Mouse (Mus musculus) frontal cortex, postnatal 10 days (tissue): ENCODE results near the gene Ogfod1.

Experiments
- DNase-seq, 2 experiments: peaks; one replicate each; pipeline ENCODE4 v3.0.0; 2022; ENCODE audit warnings: low spot score in 2 of 2, mixed read lengths in 1 of 2

Ogfod1 gene

DNA sequence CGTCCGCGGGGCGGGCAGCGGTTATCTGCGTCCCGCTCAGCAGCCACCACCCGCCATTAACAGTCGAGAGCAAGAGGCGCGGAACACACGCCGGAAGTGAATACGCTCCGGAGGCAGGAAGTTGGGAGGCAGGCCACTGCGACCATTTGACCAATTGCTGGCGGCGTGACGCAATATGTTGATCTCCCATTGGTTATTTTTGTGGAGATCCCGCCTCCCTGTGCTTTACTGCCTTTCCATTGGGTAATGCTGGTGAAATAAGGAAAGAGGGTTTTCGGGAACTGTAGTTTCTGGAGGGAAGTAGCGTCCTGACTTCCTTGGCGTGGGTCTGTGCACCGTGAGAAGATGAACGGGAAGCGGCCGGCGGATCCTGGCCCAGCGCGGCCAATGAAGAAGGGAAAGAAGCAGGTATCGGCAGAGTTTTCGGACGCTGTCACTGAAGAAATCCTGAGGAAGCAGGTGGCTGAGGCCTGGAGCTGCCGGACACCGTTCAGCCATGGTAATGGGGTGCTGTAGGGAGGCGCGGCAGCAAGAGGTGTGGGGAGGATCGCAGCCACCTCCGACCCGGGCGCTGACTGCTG lies at the start of gene Ogfod1, which contains the start of gene Nudt21:
Ogfod1 (plus strand) TSS at position 255 of the 581 bp plus-strand sequence.
Nudt21 (minus strand) TSS at position 88 of the 581 bp plus-strand sequence.
- peak; percentile 92 to 94 for DNase-seq

DNA sequence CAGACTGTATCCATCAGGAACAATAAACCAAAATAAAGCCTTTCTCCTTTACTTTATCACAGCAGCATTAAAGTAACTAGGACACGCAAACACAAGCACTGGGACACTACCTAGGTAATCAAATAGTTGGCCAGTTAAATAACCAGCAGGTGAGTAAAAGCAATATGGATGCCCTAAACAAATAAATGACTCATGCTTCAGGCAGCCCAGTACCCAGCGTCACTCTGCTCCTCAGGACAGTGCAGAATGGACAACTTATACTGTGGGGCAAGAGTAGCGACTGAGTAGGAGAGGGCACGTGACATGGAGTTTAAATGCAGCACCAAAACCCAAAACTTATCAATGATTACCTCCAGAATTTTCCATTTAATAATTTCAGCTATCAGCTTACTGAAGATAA lies 47.3 kb upstream of the Ogfod1 start:
- no peak for DNase-seq

DNA sequence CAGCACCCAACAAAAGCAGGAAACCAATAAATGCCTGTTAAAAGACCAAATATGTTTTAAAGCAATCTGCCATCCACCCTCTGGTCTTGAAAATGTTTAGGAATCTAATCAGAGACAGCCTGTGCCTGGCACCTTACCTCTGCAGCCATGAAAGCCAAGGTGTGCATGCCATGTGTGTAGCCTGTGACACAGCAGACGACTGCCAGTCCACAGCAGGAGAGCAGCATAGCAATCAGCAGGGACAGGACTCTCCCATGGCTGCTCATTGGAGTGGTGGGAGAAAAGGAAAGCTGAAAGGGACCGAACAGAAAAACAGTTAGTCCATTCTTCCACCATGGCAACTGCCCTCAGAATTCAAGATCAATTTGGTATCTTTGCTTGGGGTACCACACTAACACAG lies 38.0 kb upstream of the Ogfod1 start:
- no peak for DNase-seq

DNA sequence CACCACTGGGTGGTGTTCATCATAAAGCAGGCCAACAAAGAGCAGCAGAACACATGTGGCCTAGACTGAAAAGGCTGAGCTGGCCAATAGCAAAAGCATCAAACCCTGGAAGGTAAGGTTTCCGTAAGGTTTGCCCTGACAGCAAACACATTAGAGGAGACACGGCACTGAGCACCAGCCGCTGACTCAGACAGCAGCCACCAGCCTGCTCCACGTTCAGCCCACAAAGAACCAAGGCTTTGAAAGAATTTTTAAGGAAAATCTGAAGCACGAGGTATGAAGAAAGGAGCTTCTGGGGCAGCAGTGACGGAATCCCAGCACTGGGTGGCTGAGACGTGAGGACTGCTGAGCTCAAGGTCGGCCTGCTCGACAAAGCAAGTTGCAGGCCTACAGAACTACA lies 32.9 kb upstream of the Ogfod1 start:
- DNase-seq, result no peak

DNA sequence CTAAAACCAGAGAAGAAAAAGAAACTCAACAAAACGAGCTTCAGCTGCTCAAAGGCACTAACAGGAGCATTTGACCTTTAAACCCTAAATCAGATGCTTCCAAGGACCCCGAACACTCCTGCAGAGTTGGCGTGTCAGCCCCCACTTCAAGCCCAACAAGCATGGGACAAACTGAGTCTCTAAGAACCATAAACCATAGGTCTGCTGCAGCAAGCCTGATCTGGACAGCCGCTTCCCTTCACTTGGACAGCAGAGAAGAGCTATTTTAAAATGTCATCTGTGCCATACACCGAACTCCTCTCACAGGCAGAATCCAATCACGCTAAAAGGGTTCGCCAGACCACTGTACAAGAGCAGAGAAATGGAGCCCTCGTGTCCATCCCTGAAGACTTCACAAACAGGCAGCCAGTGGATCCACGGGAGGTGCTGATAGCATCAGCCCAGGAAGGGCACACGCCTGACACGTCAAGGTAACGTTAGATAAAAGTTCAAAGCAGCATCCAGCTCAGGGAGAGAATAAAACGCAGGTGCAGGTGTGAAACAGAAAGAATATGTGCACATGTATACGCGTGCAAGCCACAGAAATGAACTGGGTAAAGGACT lies 27.7 kb upstream of the Ogfod1 start:
- no peak for DNase-seq

DNA sequence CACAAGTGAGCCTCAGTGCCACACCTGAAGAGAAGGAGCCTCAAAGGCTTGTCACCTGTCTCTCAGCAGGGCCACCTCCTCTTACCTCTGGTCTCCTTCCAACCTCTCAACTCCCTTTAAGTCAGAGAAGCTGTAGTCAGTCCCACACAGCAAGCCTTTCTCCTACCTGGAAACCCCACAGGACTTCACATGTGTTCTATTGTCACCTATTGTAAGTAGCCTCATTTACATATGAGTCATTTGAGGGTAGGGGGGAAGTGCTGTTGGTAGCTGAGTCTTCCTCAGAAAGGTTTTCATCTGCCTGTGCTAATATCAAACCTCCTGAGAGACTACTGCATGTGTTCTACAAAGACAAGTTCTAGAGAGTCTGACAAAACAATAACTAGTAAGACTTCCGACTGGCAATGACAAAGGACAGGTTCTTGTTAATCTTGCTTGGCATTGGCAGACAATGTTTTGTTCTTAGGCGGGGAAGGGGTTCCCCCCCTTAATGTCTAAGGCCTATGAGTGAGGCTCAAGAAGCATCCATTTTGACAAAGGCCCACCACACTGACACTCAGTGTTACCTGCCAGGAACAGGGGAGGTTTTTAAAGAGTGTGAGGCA lies 26.8 kb upstream of the Ogfod1 start:
- no peak for DNase-seq

DNA sequence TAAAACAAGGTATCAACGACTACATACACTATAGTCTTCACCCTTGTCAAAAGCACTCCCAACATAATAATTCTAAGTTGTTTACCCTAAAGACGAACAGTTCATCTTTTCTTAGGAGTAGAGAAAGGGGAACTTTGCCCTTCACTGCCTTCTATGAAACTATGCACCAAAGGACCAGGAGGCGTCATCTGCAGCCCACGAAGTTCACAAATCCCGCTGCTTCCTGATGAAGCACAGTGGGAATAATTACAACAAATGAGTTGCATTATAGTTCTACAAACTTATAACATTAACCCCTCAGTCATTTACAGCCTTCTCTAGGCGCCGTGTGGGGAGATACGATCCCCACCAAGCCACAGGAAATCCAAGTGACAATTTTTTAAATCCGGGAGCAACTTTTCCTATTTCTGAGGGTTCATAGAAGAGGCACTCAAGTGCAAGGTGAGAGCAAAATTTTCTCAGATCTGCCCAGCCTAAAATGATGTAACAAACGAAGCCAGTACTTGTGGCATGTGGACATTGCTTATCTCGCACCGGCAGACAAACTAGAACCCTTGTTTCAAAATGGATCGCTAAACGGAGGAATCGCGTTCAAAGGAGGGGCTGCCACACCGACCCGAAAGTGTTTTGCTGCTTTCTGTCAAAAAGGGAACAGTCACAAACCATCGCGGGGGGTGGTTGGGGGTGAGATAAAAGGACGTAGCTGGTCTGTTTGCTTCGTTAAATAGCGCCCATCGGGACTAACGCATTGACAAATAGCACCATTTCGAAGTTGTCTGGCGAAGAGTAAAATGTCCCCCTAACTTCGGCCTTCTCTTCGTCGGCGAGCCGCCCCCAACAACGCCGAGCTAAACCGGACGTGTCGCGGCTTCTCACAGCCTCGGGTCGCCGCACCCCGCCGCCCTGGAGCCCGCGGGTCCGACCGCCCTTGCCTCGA lies 25.7 kb upstream of the Ogfod1 start:
- DNase-seq, result no peak

DNA sequence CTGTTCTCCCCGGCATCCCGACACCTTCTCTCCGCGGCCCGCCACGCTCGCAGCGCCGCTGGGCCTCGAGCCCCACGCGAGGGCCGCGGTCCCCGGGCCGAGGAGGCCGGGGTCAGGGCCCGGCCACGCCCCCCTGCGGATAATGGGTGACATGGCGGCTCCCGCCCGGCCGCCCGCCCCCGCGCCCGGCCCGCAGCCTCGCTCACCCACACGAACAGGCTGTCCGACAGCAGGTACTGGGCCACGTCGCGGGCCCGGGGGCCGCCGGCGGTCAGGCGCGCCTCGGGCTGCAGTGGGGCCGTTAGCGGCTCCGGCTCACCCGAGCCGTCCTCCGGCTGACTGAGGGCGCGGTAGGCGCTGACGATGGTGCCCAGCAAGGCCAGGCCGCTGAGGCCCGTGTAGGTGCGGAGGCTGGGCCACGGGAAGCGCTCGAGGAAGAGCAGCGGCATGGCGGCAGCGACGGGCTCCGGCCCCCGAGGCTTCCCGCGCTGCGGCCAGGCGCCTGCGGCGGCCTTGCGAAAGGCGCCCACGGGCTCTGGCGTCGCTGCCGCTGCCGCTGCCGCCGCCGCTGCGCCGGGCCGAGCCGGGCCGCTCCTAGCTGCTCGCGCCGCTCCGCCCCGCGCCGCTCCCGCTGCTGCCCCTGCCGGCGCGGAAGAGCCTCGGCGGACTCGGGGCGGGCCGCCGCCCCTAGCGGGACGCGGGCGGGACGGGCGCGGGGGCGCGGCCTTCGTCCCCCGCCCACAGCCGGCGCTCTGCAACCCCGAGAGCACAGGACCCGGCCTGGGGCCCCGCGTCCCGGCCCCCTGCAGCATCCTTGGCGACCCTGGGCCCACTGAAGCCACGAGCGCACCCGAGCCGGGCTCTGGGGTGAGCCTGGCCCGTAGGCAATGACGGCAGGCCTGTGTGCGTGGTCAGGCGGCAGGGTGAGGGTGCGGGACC lies 24.7 kb upstream of the Ogfod1 start, which contains the start of gene Amfr:
Amfr (minus strand) TSS at position 830 of the 939 bp plus-strand sequence.
- DNase-seq, result peak; percentile 46 to 54

DNA sequence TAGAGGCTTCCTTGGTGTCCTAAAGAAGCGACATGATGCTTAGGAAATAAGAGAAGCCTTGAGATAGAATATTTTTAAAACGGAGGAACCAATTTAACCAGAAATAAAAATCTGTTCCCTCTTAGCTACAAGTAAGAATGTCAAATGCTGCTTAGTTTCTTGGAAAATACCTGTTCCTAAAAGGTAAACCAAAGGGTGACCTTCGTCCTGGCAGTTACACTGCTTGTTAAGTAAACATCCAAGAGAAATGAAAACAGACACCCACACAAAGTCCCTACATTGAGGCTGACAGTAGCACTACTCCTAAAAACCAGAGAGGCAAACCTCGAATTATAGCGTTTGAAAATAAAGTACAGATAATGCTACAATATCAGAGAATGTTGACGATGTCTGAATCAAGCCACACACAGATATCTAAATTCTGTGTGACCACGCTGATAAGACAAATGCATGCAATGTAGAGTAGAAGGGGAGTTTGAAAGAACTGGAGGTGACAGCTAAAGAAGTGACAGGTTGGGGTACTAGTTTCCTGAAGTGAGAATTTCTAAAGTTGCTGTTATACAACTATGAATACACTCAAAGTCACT lies 23.9 kb upstream of the Ogfod1 start:
- no peak for DNase-seq

DNA sequence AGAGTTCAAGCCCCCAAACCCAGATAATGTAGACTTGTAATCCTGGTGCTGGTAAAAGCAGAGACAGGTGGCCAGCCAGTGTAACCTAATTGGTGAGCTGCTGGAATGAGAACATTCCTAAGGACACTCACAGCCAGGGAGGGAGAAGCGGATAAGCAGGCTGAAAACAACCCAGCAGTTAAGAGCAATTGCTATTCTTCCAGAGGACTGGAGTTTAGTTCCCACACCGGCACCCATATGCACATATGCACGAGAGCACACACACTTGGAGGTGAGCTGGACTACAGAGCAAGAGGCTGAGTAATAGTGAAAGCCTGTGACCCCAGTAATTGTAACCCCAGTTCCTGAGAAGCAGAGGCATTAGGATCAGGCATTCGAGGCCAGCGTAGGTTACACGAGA lies 13.1 kb upstream of the Ogfod1 start:
- no peak for DNase-seq

DNA sequence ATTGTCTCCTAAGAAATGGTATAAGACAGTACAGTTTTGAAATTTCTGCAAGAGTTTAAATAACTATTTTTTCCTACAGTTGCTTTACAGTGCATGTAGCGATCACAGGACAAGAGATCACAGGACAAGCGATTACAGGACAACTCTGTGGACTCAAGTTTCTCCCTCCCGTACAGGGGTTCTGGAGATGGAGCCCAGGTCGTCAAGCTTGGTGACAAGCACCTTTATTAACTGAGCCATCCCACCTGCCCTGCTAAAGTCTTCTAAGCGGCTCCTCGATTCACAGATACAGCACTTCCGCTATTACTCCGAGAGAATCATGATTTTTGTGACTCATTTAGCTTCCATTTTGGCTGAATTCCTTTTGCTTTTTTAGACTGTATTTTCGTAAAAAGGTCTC lies 7.3 kb upstream of the Ogfod1 start:
- DNase-seq, result no peak

DNA sequence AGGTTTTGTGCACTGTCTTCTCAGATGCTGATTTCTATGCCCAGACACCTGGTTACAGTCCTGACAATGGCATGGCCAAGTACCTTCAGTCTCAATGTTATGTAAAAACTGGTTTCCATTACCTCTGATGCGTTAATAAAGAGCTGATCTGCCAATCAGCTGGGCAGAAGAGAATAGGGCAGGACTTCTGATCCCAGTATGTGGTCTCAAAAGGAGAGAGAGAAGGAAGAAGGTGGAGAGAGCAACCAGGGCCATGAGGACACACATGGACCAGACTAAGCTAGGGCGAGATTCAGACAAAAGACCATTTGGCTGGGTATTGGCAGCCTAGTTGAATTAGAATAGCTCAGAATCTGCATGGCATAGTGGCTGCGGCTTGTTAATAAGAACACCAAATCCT lies 3.4 kb upstream of the Ogfod1 start:
- DNase-seq, result no peak

DNA sequence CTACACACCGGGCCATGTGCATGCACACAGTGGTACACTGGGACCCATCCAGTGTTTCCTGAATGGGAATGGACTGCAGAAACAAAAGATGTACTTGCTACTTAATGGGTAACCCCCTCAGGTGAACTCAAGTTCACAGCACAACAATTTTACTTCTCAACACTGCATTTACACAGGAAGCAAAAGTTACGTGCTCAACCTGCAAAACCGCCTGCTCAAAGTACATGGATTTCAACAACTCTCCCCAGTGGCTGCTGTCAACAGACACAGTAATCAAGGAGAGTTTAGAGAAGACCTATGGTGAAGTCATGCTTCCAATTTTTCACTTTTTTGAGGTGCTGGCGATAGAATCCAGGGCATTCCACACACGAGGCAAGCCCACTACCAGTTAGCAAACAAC lies 1.8 kb upstream of the Ogfod1 start:
- no peak for DNase-seq

DNA sequence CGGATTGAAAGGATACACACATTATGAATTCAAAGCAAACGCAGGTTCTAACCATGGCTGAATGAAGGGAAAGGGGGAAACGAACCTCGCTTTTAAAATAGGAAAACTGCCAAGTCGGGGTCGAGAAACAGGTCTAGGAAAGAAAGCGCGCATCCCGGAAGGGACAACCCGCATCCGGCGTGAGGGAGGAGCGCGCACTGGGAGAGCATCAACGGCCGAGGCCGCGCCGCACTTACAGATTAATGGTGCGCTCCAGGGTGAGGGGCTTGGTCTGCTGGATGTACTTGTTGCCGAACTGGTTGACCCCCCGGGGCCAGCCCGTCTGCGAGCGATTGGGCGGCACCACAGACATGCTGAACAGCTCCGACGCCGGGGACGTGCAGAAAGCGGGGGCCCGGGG lies 457 bp upstream of the Ogfod1 start:
- DNase-seq, result peak; percentile 45 to 54

DNA sequence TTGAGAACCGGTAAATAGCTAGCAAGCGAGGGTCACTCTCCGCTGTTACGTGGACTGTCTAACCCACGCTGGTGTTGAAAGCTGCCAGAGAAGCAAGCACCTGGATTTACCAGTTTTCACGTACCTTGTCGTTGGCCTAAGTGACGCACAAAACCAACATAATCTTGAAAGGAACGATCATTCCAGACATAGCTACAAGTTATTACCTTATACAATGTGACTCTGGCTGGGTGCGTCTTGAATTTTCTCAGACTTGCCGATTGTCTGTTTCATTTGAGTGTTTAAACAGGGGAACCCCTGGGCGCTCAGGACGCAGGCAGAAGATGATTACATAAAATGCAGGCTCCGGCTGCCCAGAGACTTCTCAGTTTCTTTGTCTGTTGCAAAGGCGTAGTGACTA lies 808 bp downstream of the Ogfod1 start:
- DNase-seq, result no peak

DNA sequence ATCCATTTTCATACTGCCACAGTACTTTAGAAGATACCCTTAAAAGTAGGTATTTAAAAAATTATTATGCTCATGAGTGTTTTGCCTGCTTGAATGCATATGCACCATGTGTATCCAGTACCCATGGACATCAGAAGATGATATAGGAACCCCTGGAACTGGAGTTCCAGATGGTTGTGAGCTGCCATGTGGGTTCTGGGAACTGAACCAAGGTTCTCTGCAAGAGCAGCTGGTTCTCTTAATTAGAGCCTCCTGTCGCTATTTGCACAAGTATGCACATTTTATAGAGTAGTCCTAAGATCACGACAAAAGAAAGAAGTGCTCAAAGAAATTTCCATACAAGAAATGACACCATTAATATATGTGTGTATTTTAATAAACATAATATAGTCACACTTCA lies 10.8 kb downstream of the Ogfod1 start:
- no peak for DNase-seq

DNA sequence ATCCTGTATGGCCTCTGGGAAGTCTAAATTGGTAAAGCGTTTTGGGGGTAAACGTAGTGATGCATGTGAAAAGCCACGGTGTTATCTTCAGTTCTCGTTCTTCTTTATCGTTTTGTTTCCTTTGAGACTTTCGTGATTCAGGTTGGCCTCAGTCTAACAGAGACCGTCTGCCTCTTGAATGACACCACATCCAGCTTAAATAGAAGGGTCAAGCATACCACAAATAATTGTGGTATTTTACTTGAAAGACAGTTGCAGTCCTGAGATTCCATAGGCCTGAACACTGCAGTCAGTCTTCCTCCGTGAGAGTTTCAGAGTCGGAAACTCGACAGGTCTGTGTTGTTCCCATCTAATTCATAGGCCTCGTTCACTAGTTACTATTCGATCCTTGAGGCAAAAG lies 15.7 kb downstream of the Ogfod1 start:
- DNase-seq, result no peak

DNA sequence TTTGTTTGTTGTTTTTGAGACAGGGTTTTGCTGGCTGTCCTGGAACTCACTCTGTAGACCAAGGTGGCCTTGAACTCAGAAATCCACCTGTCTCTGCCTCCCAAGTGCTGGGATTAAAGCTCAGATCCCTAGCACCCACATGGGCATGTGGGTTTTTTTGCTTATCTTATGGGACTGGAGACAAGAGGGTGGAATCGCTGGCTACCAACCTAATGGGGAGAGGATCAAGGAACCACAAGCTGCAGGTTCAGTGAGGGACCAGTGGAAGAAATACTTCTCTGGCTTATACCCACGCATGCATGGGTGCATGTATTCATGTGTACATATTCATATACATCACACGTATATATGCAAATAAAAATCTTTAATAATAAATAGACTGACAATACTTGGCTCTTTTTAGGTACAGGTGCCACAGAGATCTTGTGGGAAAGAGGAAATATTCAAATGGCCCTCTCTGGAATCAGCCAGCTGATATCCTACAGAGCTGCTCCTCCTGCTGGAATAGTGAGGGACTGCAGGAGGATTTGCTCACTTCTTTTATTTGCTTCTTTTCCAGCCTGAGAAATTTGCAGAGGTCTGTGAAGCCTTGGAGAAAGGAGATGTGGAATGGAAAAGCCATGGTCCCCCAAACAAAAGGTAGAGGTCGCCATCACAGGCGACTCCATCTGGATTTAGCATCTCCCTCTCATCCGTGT lies 20.3 kb downstream of the Ogfod1 start:
- DNase-seq, result peak in 1 of 2 experiments; percentile 46

DNA sequence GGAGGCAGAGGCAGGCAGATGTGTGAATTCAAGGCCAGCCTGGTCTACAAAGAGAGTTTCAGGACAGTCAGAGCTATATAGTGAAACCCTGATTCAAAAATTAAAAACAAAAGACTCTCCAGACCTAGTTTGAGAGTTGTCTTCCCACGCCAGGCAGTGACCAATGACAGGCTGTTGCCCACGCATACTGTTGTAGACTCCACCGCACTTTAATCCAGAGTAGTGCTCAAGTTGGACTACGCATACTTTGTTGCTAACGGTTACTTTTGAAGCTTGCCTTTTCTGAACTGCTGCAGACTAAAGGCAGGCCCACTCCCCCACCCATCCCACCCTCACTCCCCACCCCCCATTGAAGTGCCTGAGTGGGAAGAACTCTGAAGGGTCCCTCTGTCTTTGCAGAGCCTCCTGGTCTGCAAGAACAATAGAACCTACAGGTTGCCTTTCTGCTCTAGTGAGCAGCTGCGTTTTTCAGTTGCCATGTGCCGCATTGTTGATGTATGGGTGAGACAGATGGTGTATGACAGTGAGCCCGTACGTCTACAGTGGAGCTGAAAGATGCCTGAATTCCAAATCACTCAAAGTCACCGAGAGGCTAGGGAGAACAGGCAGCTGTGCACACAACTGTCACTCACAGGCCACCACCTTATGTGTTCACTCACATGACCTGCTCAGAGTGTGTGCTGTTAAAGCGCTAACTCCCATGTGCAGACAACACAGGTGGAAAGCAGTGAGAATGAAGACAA lies 29.3 kb downstream of the Ogfod1 start:
- no peak for DNase-seq
